12 mouse cellular contexts compared by ENCODE assay signal in genomic region chr11:57176552-57176951, GRCm38 (mm10).
DNase-seq lines count a peak whose midpoint lies in the region; ATAC-seq and TF ChIP-seq lines count a peak whose summit lies in the region.
"Had no signal": no experiment of that assay in that cellular context is flagged by ENCODE, and none has a peak within 500 bp of the region (broad histone marks: within the 10 kb centered on the region; RNA-seq: fewer than 3 reads in every experiment).

No protein-coding gene starts in this region.

- H3K27me3 ChIP-seq in hindbrain, embryonic 11.5 days (ENCODE audit: control insufficient read depth, insufficient read depth, low read length): no peaks in the 10 kb centered on the region
- H3K27me3 ChIP-seq in hindbrain, embryonic 13.5 days: no peaks in the 10 kb centered on the region
- H3K27me3 ChIP-seq in midbrain, embryonic 10.5 days (ENCODE audit: low read depth, poor library complexity, severe bottlenecking): no peaks in the 10 kb centered on the region
- H3K27me3 ChIP-seq in midbrain, embryonic 11.5 days (ENCODE audit: control insufficient read depth, insufficient read depth, low read length): no peaks in the 10 kb centered on the region

- H3K27ac ChIP-seq in hindbrain, embryonic 11.5 days (ENCODE audit: low read depth, low read length): no peak overlapping the region
- no peak overlapping the region for H3K27ac ChIP-seq in hindbrain, embryonic 13.5 days
- no peak overlapping the region for H3K27ac ChIP-seq in midbrain, embryonic 10.5 days (replicated peaks)
- no peak overlapping the region for H3K27ac ChIP-seq in midbrain, embryonic 11.5 days (ENCODE audit: low read depth, low read length)
- no peak overlapping the region for H3K27ac ChIP-seq in cortical plate, adult 2 months (ENCODE audit: insufficient read depth, low read length)
- no peak overlapping the region for H3K27ac ChIP-seq in gastrocnemius, adult 2 months

- no peak for TF ChIP-seq POLR2A in cortical plate, adult 2 months (IDR thresholded peaks at IDR 0.05; ENCODE audit: extremely low read depth, insufficient read depth, low read length)

- H3K4me3 ChIP-seq in hindbrain, embryonic 11.5 days (ENCODE audit: low read depth, low read length): no peak overlapping the region
- H3K4me3 ChIP-seq in hindbrain, embryonic 13.5 days: no peak overlapping the region
- no peak overlapping the region for H3K4me3 ChIP-seq in midbrain, embryonic 10.5 days
- H3K4me3 ChIP-seq in midbrain, embryonic 11.5 days (ENCODE audit: low read depth, low read length): no peak overlapping the region
- H3K4me3 ChIP-seq in cortical plate, adult 2 months (ENCODE audit: insufficient read depth, low read length): no peak overlapping the region
- H3K4me3 ChIP-seq in gastrocnemius, adult 2 months: no peak overlapping the region

- TF ChIP-seq CTCF in cortical plate, adult 2 months (IDR thresholded peaks at IDR 0.05; ENCODE audit: extremely low read depth, insufficient read depth, low read length): peak; percentile 8; the same call in 1 of the 2 replicates
- TF ChIP-seq CTCF in gastrocnemius, adult 2 months (IDR thresholded peaks at IDR 0.05): no peak; the same call in 1 of the 2 replicates

- no peaks in the 10 kb centered on the region for H3K4me1 ChIP-seq in hindbrain, embryonic 11.5 days (replicated peaks; ENCODE audit: control insufficient read depth, insufficient read depth, low read length)
- H3K4me1 ChIP-seq in hindbrain, embryonic 13.5 days (replicated peaks): peaks cover 5% of the 10 kb centered on the region
- peaks cover 8% of the 10 kb centered on the region for H3K4me1 ChIP-seq in midbrain, embryonic 10.5 days
- no peaks in the 10 kb centered on the region for H3K4me1 ChIP-seq in midbrain, embryonic 11.5 days (ENCODE audit: control insufficient read depth, insufficient read depth, low read length)
- H3K4me1 ChIP-seq in cortical plate, adult 2 months (ENCODE audit: control insufficient read depth, insufficient read depth, low read length): peaks cover 5% of the 10 kb centered on the region; the same call in 1 of the 2 replicates

- no peaks in the 10 kb centered on the region for H3K36me3 ChIP-seq in hindbrain, embryonic 11.5 days (ENCODE audit: control insufficient read depth, insufficient read depth, low read length)
- no peaks in the 10 kb centered on the region for H3K36me3 ChIP-seq in hindbrain, embryonic 13.5 days
- H3K36me3 ChIP-seq in midbrain, embryonic 10.5 days: no peaks in the 10 kb centered on the region
- no peaks in the 10 kb centered on the region for H3K36me3 ChIP-seq in midbrain, embryonic 11.5 days (ENCODE audit: control insufficient read depth, insufficient read depth, low read length)

- 25% methylated on average over 3 of the region's 3 CpGs for WGBS in hindbrain, embryonic 11.5 days
- 32% methylated on average over 3 of the region's 3 CpGs for WGBS in hindbrain, embryonic 13.5 days
- WGBS in midbrain, embryonic 10.5 days: 21% methylated on average over 3 of the region's 3 CpGs
- 25% methylated on average over 3 of the region's 3 CpGs for WGBS in midbrain, embryonic 11.5 days

- no peak overlapping the region for H3K9ac ChIP-seq in hindbrain, embryonic 11.5 days (ENCODE audit: low read depth, low read length)
- no peak overlapping the region for H3K9ac ChIP-seq in hindbrain, embryonic 13.5 days
- no peak overlapping the region for H3K9ac ChIP-seq in midbrain, embryonic 11.5 days (ENCODE audit: low read length)

- no peaks in the 10 kb centered on the region for H3K9me3 ChIP-seq in hindbrain, embryonic 11.5 days (ENCODE audit: control insufficient read depth, low read length)
- no peaks in the 10 kb centered on the region for H3K9me3 ChIP-seq in hindbrain, embryonic 13.5 days
- no peaks in the 10 kb centered on the region for H3K9me3 ChIP-seq in midbrain, embryonic 10.5 days (replicated peaks)
- H3K9me3 ChIP-seq in midbrain, embryonic 11.5 days (ENCODE audit: control insufficient read depth, low read length): no peaks in the 10 kb centered on the region

- H3K4me2 ChIP-seq in hindbrain, embryonic 11.5 days (replicated peaks; ENCODE audit: low read depth, low read length): no peak overlapping the region
- no peak overlapping the region for H3K4me2 ChIP-seq in hindbrain, embryonic 13.5 days
- H3K4me2 ChIP-seq in midbrain, embryonic 11.5 days: no peak overlapping the region

- peak; percentile 45 for DNase-seq in hindbrain, embryonic 11.5 days (ENCODE audit: low spot score)
- peak; percentile 42 for DNase-seq in midbrain, embryonic 10.5 days (ENCODE audit: low spot score)
- no peak for DNase-seq in midbrain, embryonic 11.5 days (ENCODE audit: low spot score, missing footprints)
- peak; percentile 46 for DNase-seq in retina, postnatal 1 day
- no peak for DNase-seq in gastrocnemius, adult 2 months
- no peak for DNase-seq in adrenal gland, postnatal 36 days
- DNase-seq: adrenal gland, postnatal 25 days; cerebellum, adult 9-11 months; heart, adult 11 months had no signal

- no peak for ATAC-seq in hindbrain, embryonic 11.5 days (ENCODE audit: low FRiP score)
- ATAC-seq in hindbrain, embryonic 13.5 days (ENCODE audit: low FRiP score): no peak
- ATAC-seq in midbrain, embryonic 11.5 days (ENCODE audit: low FRiP score): no peak
- ATAC-seq: CD4-positive, CD25-positive, alpha-beta regulatory T cell, adult 4 months had no signal

- intact Hi-C loops in gastrocnemius, adult 2 months (cut with DNase I): no loop called here

Comparison
In these comparisons a context has a peak if more than half of its experiments do, and no peak if none do; other contexts are left out.
1. DNase-seq: peak in hindbrain, embryonic 11.5 days (single experiment), midbrain, embryonic 10.5 days (single experiment) and retina, postnatal 1 day (single experiment); none in midbrain, embryonic 11.5 days (single experiment), gastrocnemius, adult 2 months (single experiment) and adrenal gland, postnatal 36 days (0 of 2).